ENCODE assay signal across 11 mouse cellular contexts in genomic region chr13:15395249-15395648, GRCm38 (mm10).
DNase-seq lines count a peak whose midpoint lies in the region; ATAC-seq and TF ChIP-seq lines count a peak whose summit lies in the region.
"Had no signal": no experiment of that assay in that cellular context is flagged by ENCODE, and none has a peak within 500 bp of the region (broad histone marks: within the 10 kb centered on the region; RNA-seq: fewer than 3 reads in every experiment).

No protein-coding gene starts in this region.

- peak; percentile 67 for DNase-seq in WW6 (ENCODE audit: low read depth, low spot score)
- peak; percentile 70 for DNase-seq in embryonic facial prominence, embryonic 10.5 days (ENCODE audit: low spot score)
- no peak for DNase-seq in layer of hippocampus, postnatal 14 days (ENCODE audit: low spot score in 2 of 2)
- no peak for DNase-seq in layer of hippocampus, adult 2 months (ENCODE audit: low spot score in 2 of 2)
- no peak for DNase-seq in heart, adult 8-10 months (ENCODE audit: low spot score)
- DNase-seq in thymus, adult 18-20 months = no peak
- DNase-seq: heart, adult 18-20 months; kidney, adult 8-10 months; lung, adult 2 months had no signal

- peak; percentile 77; the same call in 1 of the 2 replicates for ATAC-seq in hindbrain, embryonic 13.5 days (ENCODE audit: low FRiP score)
- ATAC-seq in midbrain, embryonic 15.5 days (replicated peaks) = peak; percentile 91

- no peaks in the 10 kb centered on the region for H3K27me3 ChIP-seq in embryonic facial prominence, embryonic 10.5 days (replicated peaks; ENCODE audit: low read depth, poor library complexity, severe bottlenecking)
- H3K27me3 ChIP-seq in hindbrain, embryonic 13.5 days = no peaks in the 10 kb centered on the region
- no peaks in the 10 kb centered on the region for H3K27me3 ChIP-seq in midbrain, embryonic 15.5 days (replicated peaks)

- H3K4me2 ChIP-seq in hindbrain, embryonic 13.5 days = peak overlapping the region; percentile 26; the same call in 1 of the 2 replicates
- H3K4me2 ChIP-seq in midbrain, embryonic 15.5 days = peak overlapping the region; percentile 36

- no peak overlapping the region for H3K9ac ChIP-seq in hindbrain, embryonic 13.5 days
- no peak overlapping the region for H3K9ac ChIP-seq in midbrain, embryonic 15.5 days

- no peaks in the 10 kb centered on the region for H3K9me3 ChIP-seq in embryonic facial prominence, embryonic 10.5 days
- no peaks in the 10 kb centered on the region for H3K9me3 ChIP-seq in hindbrain, embryonic 13.5 days
- no peaks in the 10 kb centered on the region for H3K9me3 ChIP-seq in midbrain, embryonic 15.5 days

- 11% methylated on average over 4 of the region's 4 CpGs for WGBS in embryonic facial prominence, embryonic 10.5 days
- WGBS in hindbrain, embryonic 13.5 days = 16% methylated on average over 4 of the region's 4 CpGs
- 8% methylated on average over 4 of the region's 4 CpGs for WGBS in midbrain, embryonic 15.5 days

- TF ChIP-seq CTCF in layer of hippocampus, adult 2 months (conservative IDR thresholded peaks at IDR 0.05) = no peak

- H3K27ac ChIP-seq in embryonic facial prominence, embryonic 10.5 days (replicated peaks) = 0 out of 2 replicates have a peak overlapping the region, but pooled peaks have one; percentile 21
- H3K27ac ChIP-seq in hindbrain, embryonic 13.5 days = no peak overlapping the region
- H3K27ac ChIP-seq in midbrain, embryonic 15.5 days = peak overlapping the region; percentile 53; the same call in 1 of the 2 replicates
- H3K27ac ChIP-seq in layer of hippocampus, adult 2 months = no peak overlapping the region

- peaks cover 16% of the 10 kb centered on the region for H3K4me1 ChIP-seq in embryonic facial prominence, embryonic 10.5 days
- H3K4me1 ChIP-seq in hindbrain, embryonic 13.5 days (replicated peaks) = 0 out of 2 replicates have a peak, but pooled peaks cover 3% of the 10 kb centered on the region
- peaks cover 7% of the 10 kb centered on the region; the same call in 1 of the 2 replicates for H3K4me1 ChIP-seq in midbrain, embryonic 15.5 days

- peak overlapping the region; percentile 21; the same call in 1 of the 2 replicates for H3K4me3 ChIP-seq in embryonic facial prominence, embryonic 10.5 days
- no peak overlapping the region for H3K4me3 ChIP-seq in hindbrain, embryonic 13.5 days
- H3K4me3 ChIP-seq in midbrain, embryonic 15.5 days = peak overlapping the region; percentile 8; the same call in 1 of the 2 replicates
- H3K4me3 ChIP-seq in layer of hippocampus, adult 2 months = no peak overlapping the region

- no peaks in the 10 kb centered on the region for H3K36me3 ChIP-seq in embryonic facial prominence, embryonic 10.5 days (replicated peaks)
- no peaks in the 10 kb centered on the region for H3K36me3 ChIP-seq in hindbrain, embryonic 13.5 days
- H3K36me3 ChIP-seq in midbrain, embryonic 15.5 days (replicated peaks) = no peaks in the 10 kb centered on the region

Comparison
In these comparisons a context has a peak if more than half of its experiments do, and no peak if none do; other contexts are left out.
1. DNase-seq: peak in WW6 (single experiment) and embryonic facial prominence, embryonic 10.5 days (single experiment); none in layer of hippocampus, postnatal 14 days (0 of 2), layer of hippocampus, adult 2 months (0 of 2), heart, adult 8-10 months (single experiment) and thymus, adult 18-20 months (0 of 2).
2. H3K27ac ChIP-seq: peak in embryonic facial prominence, embryonic 10.5 days (single experiment) and midbrain, embryonic 15.5 days (single experiment); none in hindbrain, embryonic 13.5 days (single experiment) and layer of hippocampus, adult 2 months (single experiment).
3. H3K4me3 ChIP-seq: peak in embryonic facial prominence, embryonic 10.5 days (single experiment) and midbrain, embryonic 15.5 days (single experiment); none in hindbrain, embryonic 13.5 days (single experiment) and layer of hippocampus, adult 2 months (single experiment).